Mouse (Mus musculus) frontal cortex, postnatal 36 days (tissue): Measurements from ENCODE around the gene Rgma.

Experiments
- DNase-seq, 2 experiments: peaks; one replicate each; pipeline ENCODE4 v3.0.0; 2022; ENCODE audit warnings: low spot score in 2 of 2

Rgma gene

DNA sequence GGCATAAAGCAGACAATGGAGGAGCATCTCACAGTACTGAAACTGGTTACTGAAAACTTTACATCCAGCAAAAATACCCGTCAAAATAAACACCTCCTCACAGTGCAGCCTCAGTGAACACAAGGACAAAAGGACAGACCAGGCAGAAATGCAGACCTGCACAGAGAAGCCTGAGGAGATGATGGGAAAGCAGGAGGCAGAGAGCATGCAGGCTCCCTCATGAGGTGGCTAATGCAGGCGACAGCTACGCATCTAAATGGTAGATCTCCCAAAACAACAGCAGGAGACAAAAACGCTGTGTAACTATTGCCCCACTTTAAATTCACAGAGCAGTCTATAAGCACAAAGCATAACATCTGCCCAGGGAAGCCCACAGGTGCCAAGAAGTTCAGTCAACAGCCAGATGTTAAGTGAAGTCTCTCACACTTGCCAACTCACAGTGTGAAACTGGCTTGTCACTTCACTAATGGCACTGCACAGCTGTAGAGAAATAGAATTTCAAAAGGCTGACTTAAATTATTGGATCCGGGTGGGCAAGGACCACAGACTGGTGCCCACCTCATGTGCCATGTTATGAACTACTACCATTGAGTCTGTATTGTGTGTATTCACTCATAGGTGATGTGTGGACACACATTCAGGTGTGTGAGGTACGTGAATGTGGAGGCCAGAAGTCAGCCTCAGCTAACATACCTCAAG lies 58.5 kb downstream of the Rgma start:
- DNase-seq = no peak

DNA sequence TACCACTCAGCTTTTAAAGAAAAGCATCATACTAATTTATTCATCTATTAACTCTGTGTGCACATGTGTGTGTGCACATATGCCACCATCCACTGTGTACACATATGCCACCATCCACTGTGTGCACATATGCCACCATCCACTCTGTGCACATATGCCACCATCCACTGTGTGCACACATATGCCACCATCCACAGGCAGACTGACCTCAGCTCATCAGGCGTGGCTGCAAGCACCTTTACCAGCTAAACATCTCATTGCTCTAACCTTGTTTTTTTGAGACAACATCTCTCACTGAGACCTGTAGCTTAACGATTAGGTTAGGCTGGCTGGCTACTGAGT lies 59.0 kb downstream of the Rgma start:
- no peak for DNase-seq

DNA sequence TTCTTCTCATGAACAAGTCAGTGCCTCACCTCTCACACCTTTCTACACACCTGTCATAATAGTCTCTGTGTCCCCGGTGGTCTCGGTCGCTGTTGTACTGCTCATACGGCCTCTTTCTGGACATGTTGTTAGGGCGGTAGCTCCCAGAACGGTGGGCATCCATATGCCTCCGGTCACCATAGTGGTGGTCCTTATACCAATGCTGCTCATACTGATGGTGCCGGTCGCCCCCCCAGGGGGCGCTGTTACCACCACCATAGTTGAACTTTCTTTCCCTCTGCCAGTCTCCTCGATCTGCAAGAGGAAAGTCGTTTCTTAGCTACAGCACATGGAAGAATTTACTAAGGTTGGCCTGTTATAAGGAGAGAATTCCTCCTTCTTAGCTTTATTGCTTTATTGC lies 60.4 kb downstream of the Rgma start:
- no peak for DNase-seq

DNA sequence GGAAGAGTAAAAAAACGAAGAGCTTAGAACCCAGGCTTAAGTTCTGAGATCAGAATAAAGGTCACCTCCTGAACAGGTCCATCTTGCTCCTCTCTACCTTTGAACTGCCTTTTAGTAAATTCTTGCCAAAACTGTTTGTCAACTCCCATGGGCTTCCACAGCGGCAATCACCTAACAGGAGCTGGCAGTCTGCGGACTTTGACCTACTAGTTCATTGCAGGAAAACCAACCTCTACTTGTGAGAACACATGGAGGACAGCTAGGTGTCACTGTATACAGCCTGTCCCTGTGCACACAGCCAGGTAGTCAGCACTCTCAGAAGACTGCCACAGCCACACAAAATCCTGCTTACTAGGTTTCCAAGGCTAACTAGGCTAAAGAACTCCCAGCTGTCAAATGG lies 66.5 kb downstream of the Rgma start:
- no peak for DNase-seq

GRCm38 (mm10) chr7:73442246-73442645 lies 66.9 kb downstream of the Rgma start:
- DNase-seq = no peak

DNA sequence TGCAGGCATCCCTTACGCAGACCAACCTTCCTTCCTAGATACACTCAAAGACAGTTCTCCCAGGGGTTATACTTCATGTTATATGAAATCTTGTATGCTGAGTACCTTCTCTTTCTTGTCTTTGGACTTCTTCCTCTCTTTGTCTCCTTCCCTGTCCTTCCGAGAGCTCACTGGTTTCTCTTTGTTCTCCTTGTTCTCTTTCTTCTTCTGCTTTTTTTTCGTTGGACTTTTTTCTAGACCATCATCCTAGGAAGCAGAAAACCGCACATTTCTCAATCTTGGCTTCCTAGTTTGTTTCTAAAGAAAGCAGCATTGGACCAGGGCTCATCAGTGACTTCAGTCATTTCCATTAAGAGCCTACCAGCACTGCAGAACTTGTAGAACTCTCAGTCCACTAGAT lies 76.3 kb downstream of the Rgma start:
- DNase-seq = no peak

GRCm38 (mm10) chr7:73452187-73452808 lies 77.0 kb downstream of the Rgma start:
- no peak for DNase-seq

DNA sequence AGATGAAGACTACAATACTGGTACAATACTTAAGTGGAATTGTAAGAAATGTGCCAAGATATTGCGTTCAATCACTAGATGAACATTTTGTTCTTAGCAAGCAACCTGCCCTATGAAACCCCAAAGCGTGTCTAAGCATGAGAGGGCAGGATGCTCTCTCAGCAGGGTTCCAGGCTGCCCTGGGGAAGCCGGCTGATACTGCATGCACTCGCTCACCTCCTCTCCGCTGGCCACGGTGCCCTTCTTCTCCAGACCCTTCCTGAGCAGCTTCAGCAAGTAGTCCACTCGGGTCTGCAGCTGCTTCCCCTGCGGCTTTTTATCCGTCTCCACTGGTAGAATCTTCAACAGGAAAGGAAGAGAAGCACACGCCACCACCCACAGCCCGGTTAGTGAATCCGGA lies 78.8 kb downstream of the Rgma start:
- DNase-seq = no peak

- DNase-seq = no peak
These were observed 88.2 kb downstream of the Rgma start for GRCm38 (mm10) chr7:73463546-73463945.

- no peak for DNase-seq
These were observed 92.4 kb downstream of the Rgma start for GRCm38 (mm10) chr7:73467741-73468140.
